Mouse (Mus musculus) limb, embryonic 12.5 days (tissue): ENCODE data around the gene Vmn2r90. TPM values are rescaled to one million over a fixed set of nuclear protein-coding genes. Genes with fewer than 3 reads are reported as not detected.
"Not testable (repeated sequence)": the region's sequence is repeated elsewhere in the genome, so short reads cannot be mapped to it uniquely, and the experiment has no call there.

Experiments used
- ATAC-seq: fragments of 200-750 bp; cut with Nextera tagmentation; 2 replicates; pipeline ENCODE4 v1.8.0; 2017; ENCODE audit warnings: low read depth, moderate TSS enrichment; ENCODE audit not compliant: insufficient number of reproducible peaks, insufficient read depth, low FRiP score, low TSS enrichment
- H3K27ac ChIP-seq: fragments of 300-500 bp; sonication (generic); 2 replicates; pipeline ENCODE4 v1.5.1; 2016; ENCODE audit warnings: mild to moderate bottlenecking, moderate library complexity
- H3K27me3 ChIP-seq: fragments of 300-500 bp; sonication (generic); 2 replicates; pipeline ENCODE4 v1.6.1; 2016; ENCODE audit warnings: mild to moderate bottlenecking, moderate library complexity
- H3K36me3 ChIP-seq: fragments of 300-500 bp; sonication (generic); 2 replicates; pipeline ENCODE4 v1.6.1; 2016; ENCODE audit warnings: mild to moderate bottlenecking, moderate library complexity
- H3K4me1 ChIP-seq: fragments of 300-500 bp; sonication (generic); replicated peaks from 2 replicates; pipeline ENCODE4 v1.6.1; 2016
- H3K4me2 ChIP-seq: fragments of 300-500 bp; sonication (generic); 2 replicates; pipeline ENCODE4 v1.6.1; 2016; ENCODE audit warnings: mild to moderate bottlenecking, moderate library complexity
- H3K4me3 ChIP-seq: fragments of 300-500 bp; sonication (generic); replicated peaks from 2 replicates; pipeline ENCODE4 v1.5.1; 2016; ENCODE audit warnings: mild to moderate bottlenecking
- H3K9ac ChIP-seq: fragments of 300-500 bp; sonication (generic); replicated peaks from 2 replicates; pipeline ENCODE4 v1.6.1; 2016; ENCODE audit warnings: mild to moderate bottlenecking, moderate library complexity
- H3K9me3 ChIP-seq: fragments of 300-500 bp; sonication (generic); 2 replicates; pipeline ENCODE4 v1.6.1; 2016; ENCODE audit warnings: mild to moderate bottlenecking, moderate library complexity
- WGBS: fragments of 180-500 bp; shearing (Covaris S2); methylation state at CpG from one replicate; pipeline ENCODE4 v1.1.7; 2016; 5-methylcytosine and 5-hydroxymethylcytosine counted together
- polyA plus RNA-seq: library from polyadenylated mRNA; unstranded; fragments of >200 nt; fragmentation: Nextera tagmentation; extraction: Ambion mirVana; gene quantifications from 2 replicates; pipeline ENCODE4 v1.2.1, GENCODE M21; 2016

The Vmn2r90 gene
- not detected in 2 replicates for polyA plus RNA-seq

DNA sequence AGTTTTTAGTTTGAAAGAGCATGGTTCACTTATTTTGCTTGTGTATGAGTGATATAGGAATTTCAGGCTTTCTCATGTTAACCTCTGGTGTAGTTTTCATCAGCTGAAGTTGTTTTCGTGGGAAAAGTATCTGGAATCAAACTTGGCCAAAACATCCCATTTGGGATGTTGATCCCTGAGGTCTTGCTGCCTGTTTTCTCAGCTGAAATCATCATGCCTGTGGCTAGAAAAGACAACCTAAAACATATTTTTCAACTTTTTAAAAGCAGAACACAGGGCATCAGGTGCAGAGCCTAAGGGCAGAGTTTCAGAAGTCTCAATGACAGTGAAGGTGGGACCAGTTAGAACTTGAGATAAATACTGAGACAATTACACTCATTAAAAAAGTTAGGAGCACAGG, at the start of gene Vmn2r90:
TSS of gene Vmn2r90 (plus strand) at position 301 of the 400 bp plus-strand sequence.
- H3K27me3 ChIP-seq = no peaks in the 10 kb centered on the region
- no peaks in the 10 kb centered on the region for H3K36me3 ChIP-seq
- no peak within 1 kb of the TSS for H3K9ac ChIP-seq
- no peak within 1 kb of the TSS for H3K4me2 ChIP-seq
- WGBS = 62% methylated on average over 1 of the region's 1 CpGs
- H3K4me3 ChIP-seq = no peak within 1 kb of the TSS
- peaks cover 5% of the 10 kb centered on the region; the same call in 1 of the 2 replicates for H3K9me3 ChIP-seq
- ATAC-seq = no peak
- no peak within 1 kb of the TSS for H3K27ac ChIP-seq
- no peaks in the 10 kb centered on the region for H3K4me1 ChIP-seq

DNA sequence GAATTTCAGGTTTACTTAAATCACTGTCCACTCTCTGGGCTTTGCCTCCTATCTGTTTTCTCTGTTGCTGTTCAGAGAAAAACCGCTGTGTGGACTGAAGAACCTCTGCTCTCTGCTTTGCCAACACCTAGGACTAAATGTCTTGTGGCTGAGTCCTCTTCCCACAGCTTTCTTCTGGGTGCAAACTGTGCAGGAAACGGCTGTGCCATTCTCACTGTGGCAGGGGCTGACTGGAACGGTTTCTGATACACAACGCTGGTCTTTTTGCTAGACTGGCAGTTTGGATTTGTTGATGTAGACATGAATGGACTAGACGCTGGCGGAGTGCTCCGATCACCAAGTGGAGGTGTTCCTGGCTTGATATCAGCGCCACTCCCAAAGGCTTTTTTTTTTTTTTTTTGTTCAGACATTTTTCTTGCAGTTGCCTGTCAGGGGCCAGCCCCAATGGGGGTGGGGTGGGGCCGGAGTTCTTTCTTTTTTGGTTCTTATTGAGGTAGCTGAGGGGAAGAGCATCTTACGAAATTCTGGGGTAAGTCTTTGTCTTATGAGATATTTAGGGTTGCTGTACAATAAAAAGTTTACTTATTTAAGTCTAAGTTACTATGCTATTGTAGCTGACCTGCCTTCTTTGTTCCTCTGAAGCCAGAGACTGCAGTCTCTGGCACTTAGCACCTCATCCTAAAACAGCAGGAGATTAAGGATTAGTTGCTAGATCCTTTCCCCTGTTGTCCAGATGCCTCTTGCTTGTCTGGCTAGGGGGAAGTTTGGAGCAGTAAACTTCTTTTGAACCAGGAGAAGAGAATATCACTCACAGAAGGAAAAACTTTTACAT, 48.3 kb upstream of the Vmn2r90 start:
- Histone ChIP-seq H3K9ac (peak overlapping the region; percentile 42; the same call in 1 of the 2 replicates), H3K9me3 (0 out of 2 replicates have a peak, but pooled peaks cover under 1% of the 10 kb centered on the region), H3K27me3 (no peaks in the 10 kb centered on the region), H3K4me3 (0 out of 2 replicates have a peak overlapping the region, but pooled peaks have one; percentile 6), H3K4me1 (peaks cover 8% of the 10 kb centered on the region), H3K4me2 (peak overlapping the region; percentile 42), H3K36me3 (no peaks in the 10 kb centered on the region), H3K27ac (no peak overlapping the region)
- no peak for ATAC-seq
- whole genome bisulfite sequencing = 12% methylated on average over 10 of the region's 10 CpGs

DNA sequence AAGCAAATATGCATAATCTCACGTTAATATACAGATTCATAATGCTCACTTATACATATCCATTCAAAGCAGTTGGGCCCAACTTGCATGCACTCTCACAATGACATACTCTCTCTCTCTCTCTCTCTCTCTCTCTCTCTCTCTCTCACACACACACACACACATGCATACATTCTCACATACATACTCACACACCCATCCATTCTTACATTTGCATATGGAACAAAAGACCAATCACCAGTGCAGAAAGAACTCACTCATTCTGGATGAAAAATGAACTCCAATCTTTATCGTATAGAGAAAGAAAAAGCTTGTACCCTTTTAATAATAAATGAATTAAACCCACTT, 47.7 kb upstream of the Vmn2r90 start:
- no peak for ATAC-seq
- Histone ChIP-seq H3K4me3 (no peak overlapping the region), H3K9me3 (0 out of 2 replicates have a peak, but pooled peaks cover 2% of the 10 kb centered on the region), H3K36me3 (no peaks in the 10 kb centered on the region), H3K4me1 (peaks cover 8% of the 10 kb centered on the region), H3K27me3 (no peaks in the 10 kb centered on the region), H3K9ac (no peak overlapping the region), H3K4me2 (no peak overlapping the region), H3K27ac (no peak overlapping the region)
- WGBS = 44% methylated on average over 2 of the region's 2 CpGs

DNA sequence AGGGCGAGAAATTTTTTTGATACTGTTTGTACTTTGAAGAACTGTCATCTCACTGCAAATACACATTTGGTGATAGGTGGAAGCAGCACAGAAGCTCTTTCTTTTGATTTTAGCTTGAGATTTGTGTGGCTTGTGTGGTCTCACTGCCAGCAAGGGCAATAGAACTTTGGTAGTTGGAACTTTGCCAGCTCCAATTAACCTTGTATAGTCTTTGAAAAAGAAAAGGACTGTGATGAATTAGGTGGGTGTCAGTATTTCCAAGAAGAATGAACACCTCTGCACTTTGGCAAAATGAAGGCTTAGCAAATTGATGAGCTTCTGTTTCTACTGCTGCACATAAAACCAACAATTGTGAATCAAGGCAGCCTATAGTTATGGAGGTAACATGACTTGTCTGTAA, 24.8 kb upstream of the Vmn2r90 start:
- Histone ChIP-seq H3K27me3 (no peaks in the 10 kb centered on the region), H3K4me1 (no peaks in the 10 kb centered on the region), H3K4me2 (no peak overlapping the region), H3K9ac (no peak overlapping the region), H3K9me3 (no peaks in the 10 kb centered on the region), H3K27ac (no peak overlapping the region), H3K36me3 (no peaks in the 10 kb centered on the region), H3K4me3 (no peak overlapping the region)
- ATAC-seq = no peak
- 90% methylated on average over 1 of the region's 1 CpGs for WGBS

DNA sequence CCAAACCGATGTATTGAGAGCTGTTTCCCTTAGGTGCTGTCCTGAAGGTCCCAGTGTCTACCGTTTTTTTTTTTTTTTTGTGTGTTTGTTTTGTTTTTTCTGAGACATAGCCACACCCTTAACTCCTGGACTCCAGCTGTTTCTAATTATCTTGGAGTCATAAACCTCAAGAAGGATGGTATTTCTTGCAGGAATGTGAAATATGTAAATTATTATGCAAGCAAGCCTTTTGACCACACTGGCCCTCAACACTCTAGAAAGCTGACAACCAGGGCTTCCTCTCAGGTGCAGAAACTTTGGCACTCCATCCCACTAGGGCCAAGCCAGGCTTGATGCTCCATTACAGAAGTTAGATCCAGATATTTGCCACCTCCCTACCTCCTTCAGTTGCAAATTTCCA, 12.9 kb upstream of the Vmn2r90 start:
- Histone ChIP-seq H3K9me3 (no peaks in the 10 kb centered on the region), H3K4me2 (no peak overlapping the region), H3K36me3 (no peaks in the 10 kb centered on the region), H3K9ac (no peak overlapping the region), H3K4me3 (no peak overlapping the region), H3K27me3 (no peaks in the 10 kb centered on the region), H3K4me1 (no peaks in the 10 kb centered on the region), H3K27ac (no peak overlapping the region)
- no peak for ATAC-seq
- 62% methylated on average over 2 of the region's 2 CpGs for WGBS

DNA sequence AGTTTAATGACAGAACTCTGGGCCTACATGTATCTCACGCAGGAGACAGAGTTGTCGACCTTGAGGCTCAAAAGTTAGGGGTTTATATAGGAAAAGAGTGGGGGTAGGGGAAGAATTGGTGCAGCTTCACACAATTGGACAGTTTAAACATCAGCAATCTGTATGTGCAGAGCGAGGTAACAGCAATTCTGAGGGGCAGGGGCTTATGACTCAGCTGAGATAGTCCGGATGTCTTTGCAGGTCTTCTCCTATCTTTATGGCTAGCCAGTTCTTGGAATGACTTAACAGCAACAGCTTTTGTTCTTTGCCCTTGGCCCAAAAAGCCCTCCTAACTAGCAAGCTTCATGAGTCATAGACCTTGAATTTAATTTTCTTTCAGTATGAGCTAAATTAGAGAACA, 28.8 kb downstream of the Vmn2r90 start:
- not testable (repeated sequence) for H3K4me1 ChIP-seq, H3K9me3 ChIP-seq, H3K4me2 ChIP-seq, H3K27ac ChIP-seq, ATAC-seq, H3K9ac ChIP-seq, H3K36me3 ChIP-seq, H3K4me3 ChIP-seq, H3K27me3 ChIP-seq
- 91% methylated on average over 4 of the region's 4 CpGs for WGBS

DNA sequence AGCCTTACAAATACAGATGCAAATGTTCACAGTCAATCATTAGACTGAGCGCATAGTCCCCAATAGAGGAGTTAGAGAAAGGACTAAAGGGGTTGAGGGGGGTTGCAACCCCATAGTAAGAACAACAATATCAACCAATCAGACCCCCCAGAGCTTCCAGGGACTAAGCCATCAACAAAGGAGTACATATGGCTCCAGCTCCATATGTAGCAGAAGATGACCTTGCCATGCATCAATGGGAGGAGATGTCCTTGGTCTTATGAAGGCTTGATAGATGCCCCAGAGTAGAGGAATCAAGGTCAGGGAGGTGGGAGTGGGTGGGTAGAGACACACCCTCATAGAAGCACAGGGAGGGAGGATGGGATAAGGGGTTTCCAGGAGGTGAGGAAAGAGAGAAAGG, 35.1 kb downstream of the Vmn2r90 start:
- H3K27ac ChIP-seq = no peak overlapping the region
- peaks cover 12% of the 10 kb centered on the region; the same call in 1 of the 2 replicates for H3K9me3 ChIP-seq
- no peaks in the 10 kb centered on the region for H3K27me3 ChIP-seq
- no peak overlapping the region for H3K9ac ChIP-seq
- 79% methylated on average over 1 of the region's 1 CpGs for WGBS
- no peak overlapping the region for H3K4me2 ChIP-seq
- H3K4me3 ChIP-seq = no peak overlapping the region
- ATAC-seq = no peak
- H3K36me3 ChIP-seq = no peaks in the 10 kb centered on the region
- no peaks in the 10 kb centered on the region for H3K4me1 ChIP-seq

DNA sequence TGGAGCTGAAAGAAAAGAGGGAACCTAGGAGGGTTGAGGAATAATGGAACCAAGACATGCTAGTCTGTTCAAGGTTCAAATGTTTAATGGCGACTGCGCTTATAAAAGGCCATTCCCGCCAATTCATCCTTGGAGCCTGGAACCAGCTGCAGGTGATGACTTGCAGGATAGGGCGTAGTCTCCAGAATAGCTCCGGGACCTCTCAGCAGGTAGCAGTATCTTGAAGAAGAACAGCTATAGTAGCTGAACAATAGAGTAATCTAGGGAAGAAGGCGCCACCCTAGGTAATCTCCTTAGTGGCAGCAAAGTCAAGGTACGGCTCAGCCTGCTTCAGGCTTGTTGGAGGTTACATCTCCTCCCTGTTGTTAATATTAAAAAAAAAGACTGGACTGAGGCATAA, 35.8 kb downstream of the Vmn2r90 start:
- not testable (repeated sequence) for H3K9ac ChIP-seq, ATAC-seq, H3K4me3 ChIP-seq, H3K4me2 ChIP-seq, H3K36me3 ChIP-seq, H3K27me3 ChIP-seq, H3K4me1 ChIP-seq, H3K27ac ChIP-seq
- WGBS = 94% methylated on average over 7 of the region's 7 CpGs
- H3K9me3 ChIP-seq = peaks cover 12% of the 10 kb centered on the region; the same call in 1 of the 2 replicates

DNA sequence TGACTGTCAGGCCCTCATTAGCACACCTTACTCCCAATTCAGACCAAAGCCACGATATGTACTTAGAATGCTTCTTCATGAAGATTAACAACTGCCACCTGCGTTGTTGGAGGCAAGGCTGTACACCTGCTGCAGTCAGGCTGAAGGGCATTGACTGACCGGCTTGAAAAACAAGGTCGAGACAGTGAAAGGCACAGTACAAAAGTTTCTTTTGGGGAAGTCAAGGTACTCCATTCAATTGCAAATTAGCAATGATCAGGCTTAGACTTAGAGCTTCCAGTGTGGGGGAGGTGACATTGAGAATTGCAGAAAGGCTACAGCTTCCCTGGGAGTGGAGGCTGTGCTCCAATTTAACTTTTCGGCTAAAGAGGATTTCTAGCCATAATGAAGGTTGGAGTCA, 36.4 kb downstream of the Vmn2r90 start:
- ATAC-seq, H3K4me2 ChIP-seq, H3K27ac ChIP-seq, H3K27me3 ChIP-seq, H3K36me3 ChIP-seq, H3K4me1 ChIP-seq, H3K9ac ChIP-seq, H3K4me3 ChIP-seq: not testable (repeated sequence)
- WGBS = 87% methylated on average over 5 of the region's 5 CpGs
- H3K9me3 ChIP-seq = peaks cover 12% of the 10 kb centered on the region; the same call in 1 of the 2 replicates

DNA sequence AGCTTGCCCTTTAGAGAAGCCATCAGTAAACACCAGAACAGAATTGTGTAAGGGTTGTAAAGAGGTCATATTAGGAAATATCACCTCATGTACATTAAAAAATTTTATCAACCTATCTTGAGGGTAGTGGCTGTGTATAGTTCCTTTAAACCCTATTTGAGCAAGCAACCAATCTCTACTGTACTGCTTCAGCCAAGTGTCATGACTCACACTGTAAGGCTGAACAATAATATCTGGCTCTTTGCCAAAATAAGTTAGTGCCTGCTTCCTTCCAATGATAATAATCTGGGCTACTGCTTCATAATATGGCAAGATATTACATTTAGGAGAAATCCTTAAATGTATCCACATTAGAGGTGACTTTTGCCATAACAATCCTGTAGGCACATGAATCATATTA, 38.0 kb downstream of the Vmn2r90 start:
- H3K27ac ChIP-seq, H3K9ac ChIP-seq, H3K4me1 ChIP-seq, H3K27me3 ChIP-seq, ATAC-seq, H3K4me3 ChIP-seq, H3K36me3 ChIP-seq, H3K4me2 ChIP-seq: not testable (repeated sequence)
- H3K9me3 ChIP-seq = peaks cover 12% of the 10 kb centered on the region; the same call in 1 of the 2 replicates

DNA sequence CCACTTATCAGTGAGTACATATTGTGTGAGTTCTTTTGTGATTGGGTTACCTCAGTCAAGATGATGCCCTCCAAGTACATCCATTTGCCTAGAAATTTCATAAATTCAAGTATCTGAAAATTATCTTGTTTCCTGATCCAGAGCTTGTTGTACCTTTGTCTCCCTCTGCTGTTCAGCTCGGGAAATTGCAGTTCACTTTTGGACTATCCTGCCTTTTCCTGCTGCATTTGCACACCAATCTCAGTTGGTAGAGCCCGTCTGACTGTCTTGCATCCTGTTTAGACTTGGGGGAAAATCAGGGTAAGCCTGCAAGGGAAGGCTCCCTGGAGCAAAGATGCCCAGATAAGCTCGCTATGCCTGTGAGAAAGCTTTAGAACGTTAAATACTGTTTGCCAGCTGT, 45.8 kb downstream of the Vmn2r90 start:
- not testable (repeated sequence) for H3K4me3 ChIP-seq, H3K36me3 ChIP-seq, H3K4me1 ChIP-seq, H3K27ac ChIP-seq, H3K27me3 ChIP-seq, ATAC-seq, H3K9ac ChIP-seq, H3K9me3 ChIP-seq, H3K4me2 ChIP-seq
- WGBS = 10% methylated on average over 4 of the region's 4 CpGs
